Mouse (Mus musculus): ENCODE data around the gene Dctn3. TPM values are rescaled to one million over a fixed set of nuclear protein-coding genes. Genes with fewer than 3 reads are reported as not detected.

The Dctn3 gene
- polyA plus RNA-seq, 1 experiment from 2014 or later: 104 TPM

DNA sequence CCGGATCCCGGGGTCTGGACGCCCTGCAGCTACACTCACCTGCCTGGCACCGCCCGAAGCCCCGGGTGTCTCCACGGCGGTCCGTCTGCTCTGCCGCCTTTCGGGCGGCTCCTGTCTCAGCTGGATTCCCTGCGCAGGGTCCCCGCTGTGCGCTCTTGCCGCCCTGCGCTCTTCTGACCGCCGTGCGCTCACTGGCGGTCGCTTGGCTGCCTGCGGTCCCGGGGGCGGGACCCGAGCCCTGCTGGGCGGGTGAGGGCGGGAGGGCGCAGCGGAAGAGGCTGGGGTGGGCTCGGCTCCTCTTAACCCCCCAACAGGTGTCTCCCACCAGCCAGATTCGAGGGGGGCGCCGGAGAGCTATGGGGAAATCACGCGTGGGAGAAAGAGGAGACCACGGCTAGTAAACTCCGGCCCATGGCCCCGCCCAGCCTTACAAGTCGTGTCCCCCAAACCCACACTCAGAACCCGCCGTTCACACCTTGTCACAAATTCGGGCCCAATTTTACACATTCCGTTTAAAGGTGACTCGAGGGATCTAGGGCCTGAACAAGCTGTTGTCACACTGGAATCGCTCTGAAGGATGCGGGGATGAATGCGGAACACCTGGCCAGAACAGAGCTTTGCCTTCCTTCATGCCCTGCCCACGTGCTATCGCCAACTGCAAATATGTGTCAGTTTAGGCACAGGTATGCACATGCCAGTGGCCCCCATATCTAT is 8.2 kb upstream of the Dctn3 start, which contains the start of gene Arid3c:
Gene Arid3c, minus strand, starts transcription at position 91 of the 714 bp plus-strand sequence.
- ATAC-seq (ENCODE audit: low FRiP score, low read depth): no peak
- H3K4me2 ChIP-seq (replicated peaks): peak within 1 kb of the TSS; percentile 70
- H3K4me1 ChIP-seq: peaks cover 9% of the 10 kb centered on the region
- H3K9me3 ChIP-seq: 0 out of 2 replicates have a peak, but pooled peaks cover 7% of the 10 kb centered on the region
- peak within 1 kb of the TSS; percentile 41 for H3K4me3 ChIP-seq
- peaks cover 84% of the 10 kb centered on the region for H3K27me3 ChIP-seq
- H3K36me3 ChIP-seq: no peaks in the 10 kb centered on the region
- H3K27ac ChIP-seq: no peak within 1 kb of the TSS
- peak within 1 kb of the TSS; percentile 55 for H3K9ac ChIP-seq
- 2% methylated on average over 50 of the region's 50 CpGs for WGBS

DNA sequence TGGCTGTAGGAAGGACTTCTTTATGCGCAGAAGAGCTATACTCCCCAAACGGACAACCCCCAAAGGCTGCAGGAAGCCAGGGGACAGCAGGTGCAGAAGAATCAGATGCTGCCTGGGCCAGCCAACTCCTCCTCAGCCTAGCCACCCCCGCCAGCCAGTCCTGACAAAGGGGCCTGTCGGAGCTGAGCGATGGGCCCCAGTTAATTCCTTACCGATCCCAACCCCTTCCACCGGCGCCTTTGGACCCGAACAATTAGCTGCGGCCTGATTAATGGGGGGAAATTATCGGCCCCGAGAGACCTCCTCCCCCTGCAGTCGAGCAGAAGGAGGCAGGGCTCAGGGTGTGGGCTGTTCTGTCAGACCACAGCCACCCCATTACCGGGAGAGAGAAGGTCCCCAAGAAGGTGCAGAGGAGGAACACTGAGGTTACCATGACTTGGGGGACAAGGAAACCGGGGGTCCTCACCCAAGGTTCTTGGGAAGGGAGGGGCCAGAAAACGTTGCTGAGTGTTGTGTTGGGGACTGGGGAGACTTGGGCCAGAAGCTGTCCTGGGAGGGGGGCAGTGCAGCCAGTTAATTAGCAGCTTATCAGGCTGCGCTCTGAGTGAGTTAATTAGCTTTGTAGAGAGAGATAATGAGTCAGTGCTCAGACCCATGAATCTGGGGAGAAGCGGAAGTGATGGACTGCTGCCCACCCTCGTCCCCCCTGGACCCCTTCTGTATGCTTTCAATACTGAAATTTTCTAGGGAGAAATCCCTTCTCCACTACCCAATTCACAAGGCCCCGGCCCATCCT is 4.1 kb upstream of the Dctn3 start:
- Histone ChIP-seq H3K4me3 (no peak overlapping the region), H3K4me2 (replicated peaks) (no peak overlapping the region), H3K9ac (no peak overlapping the region), H3K27ac (no peak overlapping the region), H3K27me3 (peaks cover 83% of the 10 kb centered on the region), H3K9me3 (no peaks in the 10 kb centered on the region), H3K36me3 (no peaks in the 10 kb centered on the region), H3K4me1 (peaks cover 22% of the 10 kb centered on the region)
- WGBS: 14% methylated on average over 20 of the region's 20 CpGs
- ATAC-seq (ENCODE audit: low FRiP score, low read depth): no peak

DNA sequence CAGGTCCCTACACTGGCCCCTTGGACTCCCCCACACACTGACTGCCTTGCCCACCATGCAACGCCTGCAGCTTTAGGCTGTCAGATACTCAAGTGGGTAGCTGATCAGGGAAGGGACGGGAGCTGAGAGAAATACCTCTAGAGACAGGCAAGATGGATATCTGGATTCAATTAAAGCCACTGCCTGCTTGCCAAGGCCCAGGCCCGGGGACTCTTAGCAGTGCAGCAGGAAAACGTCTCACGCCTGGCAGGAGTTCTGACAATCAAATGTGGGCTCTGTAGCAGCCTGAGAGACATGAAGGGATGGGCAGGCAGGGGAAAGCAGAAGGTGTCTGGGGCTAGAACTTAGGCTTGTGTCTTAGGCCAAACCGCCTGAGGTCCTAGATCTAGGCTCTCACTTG is 6.1 kb downstream of the Dctn3 start:
- Histone ChIP-seq H3K4me1 (peaks cover 38% of the 10 kb centered on the region), H3K9ac (no peak overlapping the region), H3K27ac (peak overlapping the region; percentile 55; the same call in 1 of the 2 replicates), H3K4me2 (replicated peaks) (no peak overlapping the region), H3K36me3 (peaks cover 37% of the 10 kb centered on the region), H3K4me3 (no peak overlapping the region), H3K27me3 (no peaks in the 10 kb centered on the region), H3K9me3 (no peaks in the 10 kb centered on the region)
- WGBS: 32% methylated on average over 6 of the region's 6 CpGs
- no peak for ATAC-seq (ENCODE audit: low FRiP score, low read depth)

DNA sequence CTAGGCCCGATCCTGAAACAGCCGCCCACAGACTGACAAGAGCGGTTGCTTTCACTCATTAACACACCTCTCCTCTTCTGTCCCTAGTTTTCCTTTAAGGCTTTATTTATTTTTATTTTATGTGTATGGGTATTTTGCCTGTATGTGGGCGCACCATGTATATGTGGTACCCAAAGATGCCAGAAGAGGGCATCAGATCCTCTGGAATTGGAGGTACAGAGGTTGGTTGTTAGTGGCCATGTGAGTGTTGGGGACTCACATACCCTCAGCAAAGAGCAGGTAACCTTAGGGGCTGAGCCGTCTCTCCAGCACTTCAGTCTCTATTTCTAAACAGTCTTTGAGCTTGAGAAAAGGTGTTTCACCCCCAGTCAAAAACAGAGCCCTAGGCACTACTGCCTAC is 7.4 kb downstream of the Dctn3 start:
- no peak for ATAC-seq (ENCODE audit: low FRiP score, low read depth)
- Histone ChIP-seq H3K36me3 (peaks cover 47% of the 10 kb centered on the region), H3K27me3 (no peaks in the 10 kb centered on the region), H3K4me2 (replicated peaks) (no peak overlapping the region), H3K4me3 (no peak overlapping the region), H3K4me1 (peaks cover 46% of the 10 kb centered on the region), H3K9me3 (no peaks in the 10 kb centered on the region), H3K27ac (no peak overlapping the region), H3K9ac (no peak overlapping the region)
- WGBS: 82% methylated on average over 5 of the region's 5 CpGs

DNA sequence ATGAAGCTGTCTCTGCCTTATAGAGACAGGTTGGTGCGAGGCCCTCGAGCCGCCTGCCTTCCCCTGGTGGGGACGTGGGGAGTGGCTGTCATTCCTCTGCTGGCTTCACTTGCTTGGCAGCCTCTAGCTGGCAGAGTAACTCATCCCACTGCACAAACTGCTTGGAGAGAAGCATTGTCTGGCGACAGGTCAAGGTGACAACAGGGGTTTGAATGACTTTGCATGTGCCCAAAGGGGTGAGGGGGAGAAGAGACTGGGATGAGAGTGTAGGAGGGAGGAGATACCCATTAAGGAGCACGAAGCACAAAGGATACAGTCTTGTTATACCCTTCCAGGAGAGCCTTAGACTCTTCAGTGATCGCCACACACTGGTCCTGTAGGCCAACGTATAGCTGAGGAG is 7.9 kb downstream of the Dctn3 start:
- no peaks in the 10 kb centered on the region for H3K9me3 ChIP-seq
- H3K4me1 ChIP-seq: peaks cover 46% of the 10 kb centered on the region
- H3K27ac ChIP-seq: no peak overlapping the region
- no peak for ATAC-seq (ENCODE audit: low FRiP score, low read depth)
- WGBS: 80% methylated on average over 8 of the region's 8 CpGs
- H3K27me3 ChIP-seq: no peaks in the 10 kb centered on the region
- peaks cover 45% of the 10 kb centered on the region for H3K36me3 ChIP-seq
- H3K9ac ChIP-seq: no peak overlapping the region
- H3K4me2 ChIP-seq (replicated peaks): no peak overlapping the region
- H3K4me3 ChIP-seq: no peak overlapping the region

DNA sequence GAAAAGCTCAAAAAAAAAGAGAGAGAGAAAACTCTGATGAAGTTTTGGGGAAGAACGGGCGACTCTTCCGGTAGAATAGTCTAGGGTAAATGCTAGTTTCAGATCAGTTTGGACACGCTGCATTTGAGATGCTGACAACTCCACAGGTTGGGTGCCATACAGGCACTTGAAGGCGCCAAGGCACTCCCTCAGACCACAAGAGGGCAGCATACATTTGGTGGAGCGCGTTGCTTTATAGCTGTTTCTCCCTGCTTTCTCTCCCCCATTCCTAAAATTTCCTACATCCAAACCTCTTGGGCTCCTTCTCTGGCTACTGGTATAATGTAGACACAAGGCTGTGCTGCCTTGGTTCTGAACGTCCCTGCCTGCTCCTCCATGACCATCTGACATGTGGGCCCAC is 8.7 kb downstream of the Dctn3 start:
- H3K4me1 ChIP-seq: peaks cover 46% of the 10 kb centered on the region
- no peak for ATAC-seq (ENCODE audit: low FRiP score, low read depth)
- H3K27me3 ChIP-seq: no peaks in the 10 kb centered on the region
- peak overlapping the region; percentile 94 for H3K4me2 ChIP-seq (replicated peaks)
- peaks cover 37% of the 10 kb centered on the region for H3K36me3 ChIP-seq
- peak overlapping the region; percentile 81 for H3K4me3 ChIP-seq
- WGBS: 13% methylated on average over 8 of the region's 8 CpGs
- no peak overlapping the region for H3K27ac ChIP-seq
- peak overlapping the region; percentile 90; the same call in 1 of the 2 replicates for H3K9ac ChIP-seq
- H3K9me3 ChIP-seq: no peaks in the 10 kb centered on the region

DNA sequence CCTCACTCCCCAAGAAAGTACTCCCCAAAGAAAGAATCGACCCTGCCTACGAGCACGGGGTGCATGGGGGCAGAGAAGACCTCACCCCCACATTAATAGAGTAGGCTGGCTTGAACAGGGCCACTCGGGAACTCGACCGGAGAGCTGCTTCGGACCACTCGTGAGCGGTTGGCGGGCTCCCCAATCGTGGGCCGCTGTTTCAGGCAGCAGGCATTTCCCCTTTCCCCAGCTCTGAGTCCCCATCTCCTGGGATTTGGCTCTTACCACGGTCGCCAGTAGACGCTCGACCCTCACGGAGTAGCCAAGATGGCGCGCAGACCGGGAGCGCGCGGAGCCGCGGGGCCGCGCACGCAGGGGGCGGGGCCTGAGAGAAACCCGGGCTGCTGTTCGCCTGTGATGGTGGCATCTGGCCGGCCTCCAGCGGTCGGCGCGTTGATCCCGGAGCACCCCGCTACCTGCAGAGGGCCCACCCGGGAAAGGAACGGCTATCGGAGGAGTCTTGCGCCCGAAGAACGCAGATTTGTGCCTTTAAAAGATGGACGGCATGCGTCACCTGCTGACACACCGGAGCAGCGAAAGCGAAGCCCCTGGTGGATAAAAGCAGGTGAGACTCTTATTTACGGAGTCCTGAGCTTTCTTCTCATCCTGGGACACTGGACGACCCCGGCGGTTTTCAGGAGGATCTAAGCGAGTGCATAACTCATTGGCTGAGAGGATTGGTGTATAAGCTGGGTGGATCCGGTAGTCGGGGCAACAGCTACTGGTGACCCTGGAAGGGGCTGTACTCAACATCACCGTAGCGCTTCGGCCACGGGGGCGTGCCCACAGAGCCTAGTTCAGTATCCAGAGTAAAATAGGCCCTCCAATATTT is 9.5 kb downstream of the Dctn3 start, which contains the start of gene Rpp25l:
Gene Rpp25l, minus strand, starts transcription at position 338 of the 871 bp plus-strand sequence.
- ATAC-seq (ENCODE audit: low FRiP score, low read depth): peak; percentile 75

DNA sequence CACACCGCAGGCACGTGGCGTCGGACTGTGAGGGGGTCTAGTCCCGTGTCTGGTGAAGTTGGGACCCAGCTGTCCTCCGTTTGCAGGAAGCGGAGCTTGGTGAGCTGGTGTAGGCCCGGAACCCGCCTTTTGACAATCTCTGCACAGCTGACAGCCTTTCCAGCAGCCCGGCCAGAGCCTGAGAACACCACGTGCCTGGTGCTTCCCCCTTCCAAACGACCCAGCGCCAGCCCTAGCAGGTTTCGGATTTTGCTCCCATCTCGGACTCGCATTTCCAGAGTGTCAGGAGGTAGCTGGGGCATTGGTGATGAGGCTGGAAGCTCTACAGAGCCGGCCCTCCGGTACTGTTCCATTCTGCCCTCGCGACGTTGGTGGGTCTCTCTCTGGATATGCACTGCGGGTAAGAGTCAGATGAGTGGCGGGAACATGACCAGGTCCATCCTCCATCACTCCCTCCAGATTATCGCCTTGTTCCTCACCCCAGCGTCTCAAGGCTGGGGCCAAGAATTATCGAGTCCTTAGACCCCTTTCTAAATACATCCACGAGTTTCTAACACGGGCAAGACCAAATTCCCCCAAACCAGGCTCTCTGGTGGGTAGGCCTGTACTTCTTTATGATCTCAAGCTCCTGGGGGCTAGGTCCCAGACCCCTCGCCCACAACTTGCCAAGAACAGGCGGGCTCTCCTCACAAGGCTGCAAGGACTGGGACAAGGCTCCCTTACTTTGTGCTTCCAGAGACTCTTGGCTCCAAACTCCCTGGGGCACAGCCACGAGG is 10.4 kb downstream of the Dctn3 start:
- no peak for ATAC-seq (ENCODE audit: low FRiP score, low read depth)
- H3K9ac ChIP-seq: peak overlapping the region; percentile 90
- H3K4me2 ChIP-seq (replicated peaks): peak overlapping the region; percentile 94
- peak overlapping the region; percentile 81 for H3K4me3 ChIP-seq
- peak overlapping the region; percentile 73 for H3K27ac ChIP-seq
- peaks cover 48% of the 10 kb centered on the region for H3K4me1 ChIP-seq
- H3K27me3 ChIP-seq: peaks cover 6% of the 10 kb centered on the region
- no peaks in the 10 kb centered on the region for H3K9me3 ChIP-seq
- 45% methylated on average over 31 of the region's 31 CpGs for WGBS
- H3K36me3 ChIP-seq: peaks cover 21% of the 10 kb centered on the region

More for the DNA sequence above, 9.5 kb downstream of the Dctn3 start, which contains the start of gene Rpp25l:
- Histone ChIP-seq H3K9ac (peak within 1 kb of the TSS; percentile 90), H3K9me3 (no peaks in the 10 kb centered on the region), H3K4me2 (replicated peaks) (peak within 1 kb of the TSS; percentile 94), H3K27ac (peak within 1 kb of the TSS; percentile 73), H3K27me3 (no peaks in the 10 kb centered on the region), H3K4me3 (peak within 1 kb of the TSS; percentile 81), H3K4me1 (peaks cover 46% of the 10 kb centered on the region), H3K36me3 (peaks cover 29% of the 10 kb centered on the region)
- under 1% methylated on average over 61 of the region's 61 CpGs for WGBS

DNA sequence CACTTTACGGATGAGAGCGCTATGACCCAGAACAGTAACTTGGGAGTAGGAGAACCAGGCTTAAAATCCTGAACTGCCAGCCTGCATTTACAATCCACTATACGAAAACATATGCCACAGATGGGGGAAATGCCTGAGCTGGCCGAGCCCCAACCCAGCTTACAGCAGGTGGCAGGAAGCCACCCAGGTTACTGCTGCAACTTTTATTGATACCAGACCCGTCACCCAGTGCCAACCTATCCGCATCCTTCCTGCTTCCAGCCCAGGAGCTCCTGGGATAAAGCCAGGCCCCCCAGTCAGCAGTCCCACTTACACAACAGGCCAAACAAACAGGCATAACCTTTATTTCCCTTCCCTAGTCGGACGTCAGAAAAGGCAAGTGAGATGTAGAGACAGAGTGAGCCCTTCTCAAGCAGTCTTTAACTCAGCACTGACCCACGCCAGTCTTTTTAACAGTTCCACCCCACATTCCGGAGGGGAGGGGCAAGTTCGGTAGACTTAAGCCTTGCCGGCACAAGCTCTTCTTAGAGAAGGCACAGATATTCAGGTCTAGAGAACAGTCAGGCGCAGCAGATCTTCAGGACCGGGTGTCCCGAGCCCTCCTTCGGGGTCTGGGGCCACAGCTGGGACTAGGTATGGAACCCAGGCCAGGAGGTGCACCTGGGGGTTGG is 11.1 kb downstream of the Dctn3 start:
- Histone ChIP-seq H3K36me3 (peaks cover 14% of the 10 kb centered on the region), H3K27me3 (peaks cover 13% of the 10 kb centered on the region), H3K4me3 (peak overlapping the region; percentile 81), H3K9me3 (no peaks in the 10 kb centered on the region), H3K4me2 (replicated peaks) (peak overlapping the region; percentile 94), H3K27ac (no peak overlapping the region), H3K4me1 (peaks cover 50% of the 10 kb centered on the region), H3K9ac (peak overlapping the region; percentile 90)
- WGBS: 58% methylated on average over 16 of the region's 16 CpGs
- ATAC-seq (ENCODE audit: low FRiP score, low read depth): no peak

DNA sequence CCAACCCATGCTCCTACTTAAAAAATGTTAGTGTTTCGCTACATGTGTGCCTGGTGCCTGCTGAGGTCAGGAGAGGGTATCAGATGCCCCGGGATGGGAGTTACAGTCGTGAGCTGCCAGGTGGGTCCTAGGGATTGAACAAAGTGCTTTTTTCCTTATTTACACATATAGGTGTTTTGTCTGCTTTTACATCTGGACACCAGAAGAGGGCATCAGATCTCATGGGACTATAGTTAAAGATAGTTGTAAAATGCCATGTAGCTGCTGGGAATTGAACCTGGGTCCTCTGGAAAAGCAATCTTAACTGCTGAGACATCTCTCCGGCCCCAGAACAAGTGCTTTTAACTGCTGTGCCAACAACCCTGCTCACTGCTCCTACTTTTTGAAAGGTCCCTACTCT is 12.7 kb downstream of the Dctn3 start:
- peaks cover 29% of the 10 kb centered on the region for H3K27me3 ChIP-seq

More for the DNA sequence above, 12.7 kb downstream of the Dctn3 start:
- H3K36me3 ChIP-seq: peaks cover 14% of the 10 kb centered on the region
- WGBS: 60% methylated on average over 4 of the region's 4 CpGs
- H3K4me2 ChIP-seq (replicated peaks): no peak overlapping the region
- ATAC-seq (ENCODE audit: low FRiP score, low read depth): no peak
- H3K9ac ChIP-seq: no peak overlapping the region
- peaks cover 55% of the 10 kb centered on the region for H3K4me1 ChIP-seq
- no peak overlapping the region for H3K4me3 ChIP-seq
- H3K9me3 ChIP-seq: no peaks in the 10 kb centered on the region
- no peak overlapping the region for H3K27ac ChIP-seq

Measured in limb, embryonic 13.5 days (tissue).